Mouse (Mus musculus): ENCODE results near the gene Gm17018. TPM values are rescaled to one million over a fixed set of nuclear protein-coding genes. Genes with fewer than 3 reads are reported as not detected.

The Gm17018 gene
- polyA plus RNA-seq, 1 experiment from 2014 or later = 46.9 TPM

- 12% methylated on average over 7 of the region's 7 CpGs for WGBS
- Histone ChIP-seq H3K27ac (replicated peaks) (no peak overlapping the region), H3K4me1 (peaks cover 31% of the 10 kb centered on the region), H3K9ac (replicated peaks) (no peak overlapping the region), H3K9me3 (no peaks in the 10 kb centered on the region), H3K4me3 (no peak overlapping the region), H3K36me3 (no peaks in the 10 kb centered on the region), H3K27me3 (no peaks in the 10 kb centered on the region; the same call in 1 of the 2 replicates), H3K4me2 (replicated peaks) (no peak overlapping the region)
- no peak for ATAC-seq (replicated peaks)
Observed at GRCm38 (mm10) chr19:45616735-45617134, 56.3 kb downstream of the Gm17018 start.

- H3K27ac ChIP-seq (replicated peaks) = no peak overlapping the region
- WGBS = 89% methylated on average over 6 of the region's 6 CpGs
- H3K4me1 ChIP-seq = peaks cover 31% of the 10 kb centered on the region
- no peaks in the 10 kb centered on the region for H3K9me3 ChIP-seq
- ATAC-seq (replicated peaks) = no peak
- H3K27me3 ChIP-seq = no peaks in the 10 kb centered on the region
- H3K9ac ChIP-seq (replicated peaks) = no peak overlapping the region
- no peak overlapping the region for H3K4me2 ChIP-seq (replicated peaks)
- H3K36me3 ChIP-seq = no peaks in the 10 kb centered on the region
- no peak overlapping the region for H3K4me3 ChIP-seq
Observed at GRCm38 (mm10) chr19:45618184-45618583, 57.8 kb downstream of the Gm17018 start.

- 88% methylated on average over 14 of the region's 14 CpGs for WGBS
- peaks cover 23% of the 10 kb centered on the region for H3K4me1 ChIP-seq
- ATAC-seq (replicated peaks) = no peak
Observed at GRCm38 (mm10) chr19:45619744-45620501, 59.5 kb downstream of the Gm17018 start.

GRCm38 (mm10) chr19:45621061-45621460 lies 60.6 kb downstream of the Gm17018 start:
- Histone ChIP-seq H3K4me2 (replicated peaks) (no peak overlapping the region), H3K4me3 (no peak overlapping the region), H3K9ac (replicated peaks) (no peak overlapping the region), H3K27ac (replicated peaks) (no peak overlapping the region), H3K9me3 (no peaks in the 10 kb centered on the region), H3K36me3 (no peaks in the 10 kb centered on the region; the same call in 1 of the 2 replicates), H3K27me3 (no peaks in the 10 kb centered on the region), H3K4me1 (peaks cover 12% of the 10 kb centered on the region)
- WGBS = 58% methylated on average over 7 of the region's 7 CpGs
- ATAC-seq (replicated peaks) = no peak

More at GRCm38 (mm10) chr19:45619744-45620501, 59.5 kb downstream of the Gm17018 start:
- Histone ChIP-seq H3K9me3 (no peaks in the 10 kb centered on the region), H3K4me2 (replicated peaks) (no peak overlapping the region), H3K4me3 (no peak overlapping the region), H3K9ac (replicated peaks) (no peak overlapping the region), H3K36me3 (no peaks in the 10 kb centered on the region; the same call in 1 of the 2 replicates), H3K27ac (replicated peaks) (no peak overlapping the region), H3K27me3 (no peaks in the 10 kb centered on the region)

GRCm38 (mm10) chr19:45622144-45622543 lies 61.7 kb downstream of the Gm17018 start:
- no peak overlapping the region for H3K9ac ChIP-seq (replicated peaks)
- no peak overlapping the region for H3K27ac ChIP-seq (replicated peaks)
- no peak overlapping the region for H3K4me2 ChIP-seq (replicated peaks)
- H3K36me3 ChIP-seq = no peaks in the 10 kb centered on the region; the same call in 1 of the 2 replicates
- no peaks in the 10 kb centered on the region for H3K9me3 ChIP-seq
- peaks cover 1% of the 10 kb centered on the region; the same call in 1 of the 2 replicates for H3K4me1 ChIP-seq
- ATAC-seq (replicated peaks) = no peak
- 36% methylated on average over 5 of the region's 5 CpGs for WGBS
- no peak overlapping the region for H3K4me3 ChIP-seq
- H3K27me3 ChIP-seq = no peaks in the 10 kb centered on the region

- H3K4me2 ChIP-seq (replicated peaks) = no peak overlapping the region
- no peaks in the 10 kb centered on the region for H3K27me3 ChIP-seq
- WGBS = 82% methylated on average over 4 of the region's 4 CpGs
- no peak overlapping the region for H3K9ac ChIP-seq (replicated peaks)
- ATAC-seq (replicated peaks) = no peak
- no peaks in the 10 kb centered on the region for H3K9me3 ChIP-seq
- no peak overlapping the region for H3K27ac ChIP-seq (replicated peaks)
- no peaks in the 10 kb centered on the region; the same call in 1 of the 2 replicates for H3K36me3 ChIP-seq
- H3K4me3 ChIP-seq = no peak overlapping the region
- no peaks in the 10 kb centered on the region for H3K4me1 ChIP-seq
Observed at GRCm38 (mm10) chr19:45623710-45624109, 63.3 kb downstream of the Gm17018 start.

- Histone ChIP-seq H3K27me3 (no peaks in the 10 kb centered on the region), H3K27ac (replicated peaks) (no peak overlapping the region), H3K9me3 (no peaks in the 10 kb centered on the region), H3K4me1 (no peaks in the 10 kb centered on the region), H3K36me3 (peaks cover 8% of the 10 kb centered on the region), H3K9ac (replicated peaks) (no peak overlapping the region), H3K4me3 (no peak overlapping the region), H3K4me2 (replicated peaks) (no peak overlapping the region)
- no peak for ATAC-seq (replicated peaks)
- WGBS = 55% methylated on average over 3 of the region's 3 CpGs
Observed at GRCm38 (mm10) chr19:45627036-45627435, 66.6 kb downstream of the Gm17018 start.

- Histone ChIP-seq H3K27ac (replicated peaks) (no peak overlapping the region), H3K4me2 (replicated peaks) (no peak overlapping the region), H3K27me3 (no peaks in the 10 kb centered on the region), H3K4me1 (no peaks in the 10 kb centered on the region), H3K36me3 (peaks cover 8% of the 10 kb centered on the region), H3K9me3 (no peaks in the 10 kb centered on the region), H3K9ac (replicated peaks) (no peak overlapping the region), H3K4me3 (no peak overlapping the region)
- 18% methylated on average over 6 of the region's 6 CpGs for WGBS
- no peak for ATAC-seq (replicated peaks)
Observed at GRCm38 (mm10) chr19:45628649-45629048, 68.2 kb downstream of the Gm17018 start.

GRCm38 (mm10) chr19:45629219-45629618 lies 68.8 kb downstream of the Gm17018 start:
- no peak for ATAC-seq (replicated peaks)
- H3K27me3 ChIP-seq = no peaks in the 10 kb centered on the region
- H3K4me1 ChIP-seq = no peaks in the 10 kb centered on the region
- H3K4me2 ChIP-seq (replicated peaks) = no peak overlapping the region
- no peak overlapping the region for H3K4me3 ChIP-seq
- no peak overlapping the region for H3K9ac ChIP-seq (replicated peaks)
- H3K27ac ChIP-seq (replicated peaks) = no peak overlapping the region
- H3K9me3 ChIP-seq = no peaks in the 10 kb centered on the region
- H3K36me3 ChIP-seq = peaks cover 8% of the 10 kb centered on the region
- 97% methylated on average over 3 of the region's 3 CpGs for WGBS

Other genes with a start within 250 kb of the Gm17018 start
- 52.9 and 63.7 TPM in 2 replicates for gene Btrc, start 196.9 kb upstream of the Gm17018 start, polyA plus RNA-seq (2015; fragmentation: Nextera tagmentation; extraction: Ambion mirVana)
- gene Poll, start 84 bp upstream of the Gm17018 start, polyA plus RNA-seq (2015; fragmentation: Nextera tagmentation; extraction: Ambion mirVana) = 14.6 and 15.5 TPM in 2 replicates
- gene Fbxw4, start 99.7 kb downstream of the Gm17018 start, polyA plus RNA-seq (2015; fragmentation: Nextera tagmentation; extraction: Ambion mirVana) = 5.0 and 5.4 TPM in 2 replicates
- 0.23 and 0.90 TPM in 2 replicates for gene Fgf8, start 182.3 kb downstream of the Gm17018 start, polyA plus RNA-seq (2015; fragmentation: Nextera tagmentation; extraction: Ambion mirVana)
- gene Npm3, start 189.0 kb downstream of the Gm17018 start, polyA plus RNA-seq (2015; fragmentation: Nextera tagmentation; extraction: Ambion mirVana) = 9.5 and 9.7 TPM in 2 replicates
- gene Mgea5, start 223.2 kb downstream of the Gm17018 start, polyA plus RNA-seq (2015; fragmentation: Nextera tagmentation; extraction: Ambion mirVana) = 93.6 and 94.5 TPM in 2 replicates

Measured in forebrain, embryonic 15.5 days (tissue).